Mouse (Mus musculus) megakaryocyte, embryonic 14.5 days (primary cell): ENCODE data around the gene Rtn4rl2. TPM values are rescaled to one million over a fixed set of nuclear protein-coding genes. Genes with fewer than 3 reads are reported as not detected.
A peak's percentile ranks its signal among the peaks of the same experiment; 100 is the strongest.

ENCODE experiments used
- H3K27me3 ChIP-seq: replicated peaks from 2 replicates; pipeline ENCODE3; 2012; ENCODE audit warnings: inconsistent platforms
- H3K36me3 ChIP-seq: replicated peaks from 2 replicates; pipeline ENCODE3; 2012; ENCODE audit warnings: low read length, inconsistent platforms, mixed read lengths
- H3K4me1 ChIP-seq: 2 replicates; pipeline ENCODE4 v1.6.1; 2012; ENCODE audit warnings: inconsistent platforms
- H3K4me3 ChIP-seq: replicated peaks from 2 replicates; pipeline ENCODE3; 2012; ENCODE audit warnings: moderate library complexity, mild to moderate bottlenecking, inconsistent platforms
- H3K9me3 ChIP-seq: 2 replicates; pipeline ENCODE4 v1.6.1; 2012; ENCODE audit warnings: inconsistent platforms
- FLI1 ChIP-seq: IDR thresholded peaks from 2 replicates; pipeline ENCODE4 v1.6.1; 2012; ENCODE audit warnings: low read length, inconsistent platforms, mixed read lengths
- GATA1 ChIP-seq: IDR thresholded peaks from 3 replicates; pipeline ENCODE4 v1.6.1; 2012; ENCODE audit warnings: mixed read lengths, low read length, inconsistent platforms, borderline replicate concordance
- polyA plus RNA-seq: library from polyadenylated mRNA; stranded (reverse); fragments of >175 nt; gene quantifications from 2 replicates; pipeline ENCODE4 v1.2.3, GENCODE M21; 2012; ENCODE audit warnings: low replicate concordance; ENCODE audit not compliant: insufficient read depth

Gene Rtn4rl2
- polyA plus RNA-seq, 1 experiment: 2.7 TPM

GRCm38 (mm10) chr2:84850407-84851129 is 35.9 kb downstream of the Rtn4rl2 start:
- TF ChIP-seq FLI1 (no peak), GATA1 (no peak)
- Histone ChIP-seq H3K9me3 (no peaks in the 10 kb centered on the region), H3K27me3 (no peaks in the 10 kb centered on the region), H3K36me3 (peaks cover 93% of the 10 kb centered on the region), H3K4me3 (no peak overlapping the region), H3K4me1 (no peaks in the 10 kb centered on the region)

- peaks cover 58% of the 10 kb centered on the region for H3K36me3 ChIP-seq
- TF ChIP-seq GATA1: no peak
- TF ChIP-seq FLI1: no peak
- no peaks in the 10 kb centered on the region for H3K9me3 ChIP-seq
- H3K4me1 ChIP-seq: peaks cover 38% of the 10 kb centered on the region
- H3K4me3 ChIP-seq: no peak overlapping the region
- H3K27me3 ChIP-seq: peaks cover 10% of the 10 kb centered on the region
These were observed 41.3 kb downstream of the Rtn4rl2 start for GRCm38 (mm10) chr2:84845226-84845625.

- Histone ChIP-seq H3K36me3 (peaks cover 42% of the 10 kb centered on the region), H3K4me1 (peaks cover 54% of the 10 kb centered on the region), H3K4me3 (no peak overlapping the region), H3K9me3 (no peaks in the 10 kb centered on the region), H3K27me3 (peaks cover 25% of the 10 kb centered on the region)
- TF ChIP-seq FLI1: no peak
- TF ChIP-seq GATA1: no peak
These were observed 42.9 kb downstream of the Rtn4rl2 start for GRCm38 (mm10) chr2:84843654-84844053.

GRCm38 (mm10) chr2:84841905-84842304 is 44.6 kb downstream of the Rtn4rl2 start:
- Histone ChIP-seq H3K36me3 (peaks cover 27% of the 10 kb centered on the region), H3K4me1 (peaks cover 59% of the 10 kb centered on the region), H3K27me3 (peaks cover 39% of the 10 kb centered on the region), H3K9me3 (no peaks in the 10 kb centered on the region), H3K4me3 (peak overlapping the region; percentile 51)
- TF ChIP-seq GATA1: no peak
- no peak for TF ChIP-seq FLI1

- Histone ChIP-seq H3K4me3 (peak overlapping the region; percentile 94), H3K27me3 (peaks cover 44% of the 10 kb centered on the region), H3K4me1 (peaks cover 59% of the 10 kb centered on the region), H3K9me3 (0 out of 2 replicates have a peak, but pooled peaks cover 3% of the 10 kb centered on the region), H3K36me3 (peaks cover 19% of the 10 kb centered on the region)
- no peak for TF ChIP-seq FLI1
- no peak for TF ChIP-seq GATA1
These were observed 45.6 kb downstream of the Rtn4rl2 start for GRCm38 (mm10) chr2:84840748-84841563.

- Histone ChIP-seq H3K4me3 (peak overlapping the region; percentile 94), H3K27me3 (peaks cover 50% of the 10 kb centered on the region), H3K36me3 (peaks cover 12% of the 10 kb centered on the region), H3K4me1 (peaks cover 57% of the 10 kb centered on the region), H3K9me3 (0 out of 2 replicates have a peak, but pooled peaks cover 3% of the 10 kb centered on the region)
- TF ChIP-seq FLI1 (no peak), GATA1 (no peak)
These were observed 46.3 kb downstream of the Rtn4rl2 start for GRCm38 (mm10) chr2:84840016-84840747.

- H3K4me1 ChIP-seq: peaks cover 49% of the 10 kb centered on the region
- H3K27me3 ChIP-seq: peaks cover 57% of the 10 kb centered on the region
- TF ChIP-seq FLI1: no peak
- no peak for TF ChIP-seq GATA1
- H3K4me3 ChIP-seq: peak overlapping the region; percentile 94
- H3K36me3 ChIP-seq: peaks cover 6% of the 10 kb centered on the region
- H3K9me3 ChIP-seq: 0 out of 2 replicates have a peak, but pooled peaks cover 3% of the 10 kb centered on the region
These were observed 47.2 kb downstream of the Rtn4rl2 start for GRCm38 (mm10) chr2:84838993-84839980.

- Histone ChIP-seq H3K36me3 (peaks cover 1% of the 10 kb centered on the region), H3K9me3 (0 out of 2 replicates have a peak, but pooled peaks cover 3% of the 10 kb centered on the region), H3K4me3 (peak within 1 kb of the TSS; percentile 94), H3K27me3 (peaks cover 61% of the 10 kb centered on the region), H3K4me1 (peaks cover 43% of the 10 kb centered on the region)
- TF ChIP-seq FLI1 (no peak), GATA1 (no peak)
These were observed 47.9 kb downstream of the Rtn4rl2 start, which contains the start of gene Slc43a1 for GRCm38 (mm10) chr2:84838593-84838949. TSS of gene Slc43a1 (plus strand) at chr2:84838850.
